Mouse (Mus musculus) neural tube, embryonic 10.5 days (tissue): ENCODE measurements at regions not wholly inside any gene's neighbourhood (a gene's known extent, or its start where the extent isn't known, plus 50 kb on each side); places are given as distances from the start of the nearest gene placed in this dataset.

Source experiments
- DNase-seq: peaks from one replicate; pipeline ENCODE4 v3.0.0-alpha.2; 2017; ENCODE audit warnings: low spot score; ENCODE audit errors: extremely low spot score

GRCm38 (mm10) chr2:138820489-138820888, 564.1 kb downstream of the Btbd3 start:
- DNase-seq: no peak

- no peak for DNase-seq
Observed at GRCm38 (mm10) chr2:138824873-138825272, 568.5 kb downstream of the Btbd3 start.

GRCm38 (mm10) chr2:138827813-138828570, 571.6 kb downstream of the Btbd3 start:
- no peak for DNase-seq

GRCm38 (mm10) chr2:138838846-138839245, 582.5 kb downstream of the Btbd3 start:
- DNase-seq: no peak

GRCm38 (mm10) chr2:138859121-138859520, 602.8 kb downstream of the Btbd3 start:
- no peak for DNase-seq

GRCm38 (mm10) chr2:138896563-138896962, 597.1 kb upstream of the Sptlc3 start:
- DNase-seq: no peak

- no peak for DNase-seq
Observed at GRCm38 (mm10) chr2:138897101-138897500, 596.6 kb upstream of the Sptlc3 start.

GRCm38 (mm10) chr2:138937165-138937564, 556.5 kb upstream of the Sptlc3 start:
- no peak for DNase-seq

GRCm38 (mm10) chr2:138939367-138939766, 554.3 kb upstream of the Sptlc3 start:
- no peak for DNase-seq

- DNase-seq: no peak
Observed at GRCm38 (mm10) chr2:138966110-138966790, 527.5 kb upstream of the Sptlc3 start.

GRCm38 (mm10) chr2:138974548-138974947, 519.2 kb upstream of the Sptlc3 start:
- no peak for DNase-seq

- DNase-seq: no peak
Observed at GRCm38 (mm10) chr2:138990031-138990430, 503.7 kb upstream of the Sptlc3 start.

GRCm38 (mm10) chr2:139032105-139032812, 461.5 kb upstream of the Sptlc3 start:
- DNase-seq: no peak

GRCm38 (mm10) chr2:139034800-139035199, 458.9 kb upstream of the Sptlc3 start:
- DNase-seq: no peak

- DNase-seq: no peak
Observed at GRCm38 (mm10) chr2:139041671-139042273, 451.9 kb upstream of the Sptlc3 start.

GRCm38 (mm10) chr2:139044684-139045083, 449.0 kb upstream of the Sptlc3 start:
- no peak for DNase-seq

- DNase-seq: no peak
Observed at GRCm38 (mm10) chr2:139055249-139055648, 438.5 kb upstream of the Sptlc3 start.

- no peak for DNase-seq
Observed at GRCm38 (mm10) chr2:139069276-139069961, 424.3 kb upstream of the Sptlc3 start.

- DNase-seq: no peak
Observed at GRCm38 (mm10) chr2:139071690-139072089, 422.0 kb upstream of the Sptlc3 start.

GRCm38 (mm10) chr2:139093487-139094066, 400.1 kb upstream of the Sptlc3 start:
- no peak for DNase-seq

- DNase-seq: no peak
Observed at GRCm38 (mm10) chr2:139111669-139112068, 382.0 kb upstream of the Sptlc3 start.
